Mouse (Mus musculus): ENCODE results near the gene 6430571L13Rik.

- TF ChIP-seq CTCF (IDR thresholded peaks at IDR 0.05; ENCODE audit: low read depth, low read length) (no peak), POLR2A (IDR thresholded peaks at IDR 0.05; ENCODE audit: extremely low read depth, insufficient read depth, low read length) (no peak)
Observed at GRCm38 (mm10) chr9:107349321-107349720, 8.9 kb downstream of the 6430571L13Rik start.

All from liver, adult 2 months (tissue).